Mouse (Mus musculus) liver, embryonic 11.5 days (tissue): ENCODE results near the gene Nipa1. TPM values are rescaled to one million over a fixed set of nuclear protein-coding genes. Genes with fewer than 3 reads are reported as not detected.

Experiments
- ATAC-seq: fragments of 200-750 bp; cut with Nextera tagmentation; replicated peaks from 2 replicates; pipeline ENCODE4 v1.8.0; 2017; ENCODE audit warnings: moderate number of reproducible peaks, mild to moderate bottlenecking, moderate TSS enrichment, moderate library complexity; ENCODE audit not compliant: low FRiP score
- DNase-seq: peaks from one replicate; pipeline ENCODE4 v3.0.0-alpha.2; 2017; ENCODE audit warnings: low spot score
- H3K27ac ChIP-seq: fragments of 300-500 bp; sonication (generic); 2 replicates; pipeline ENCODE4 v1.5.1; 2014; ENCODE audit warnings: mild to moderate bottlenecking, low read depth, low read length, control low read depth
- H3K27me3 ChIP-seq: fragments of 300-500 bp; sonication (generic); replicated peaks from 2 replicates; pipeline ENCODE4 v1.6.1; 2014; ENCODE audit warnings: low read length, mixed read lengths; ENCODE audit not compliant: control insufficient read depth, insufficient read depth
- H3K36me3 ChIP-seq: fragments of 300-500 bp; sonication (generic); 2 replicates; pipeline ENCODE4 v1.6.1; 2014; ENCODE audit warnings: mild to moderate bottlenecking, low read length, moderate library complexity, mixed read lengths; ENCODE audit not compliant: control insufficient read depth, insufficient read depth
- H3K4me1 ChIP-seq: fragments of 300-500 bp; sonication (generic); replicated peaks from 2 replicates; pipeline ENCODE4 v1.6.1; 2014; ENCODE audit warnings: low read length, mixed read lengths; ENCODE audit not compliant: control insufficient read depth, insufficient read depth
- H3K4me2 ChIP-seq: fragments of 300-500 bp; sonication (generic); 2 replicates; pipeline ENCODE4 v1.6.1; 2014; ENCODE audit warnings: mild to moderate bottlenecking, control low read depth, moderate library complexity
- H3K4me3 ChIP-seq: fragments of 300-500 bp; sonication (generic); 2 replicates; pipeline ENCODE4 v1.5.1; 2014; ENCODE audit warnings: low read depth, low read length, control low read depth
- H3K9ac ChIP-seq: fragments of 300-500 bp; sonication (generic); 2 replicates; pipeline ENCODE4 v1.6.1; 2014; ENCODE audit warnings: low read depth, low read length, control low read depth
- H3K9me3 ChIP-seq: fragments of 300-500 bp; sonication (generic); 2 replicates; pipeline ENCODE4 v1.6.1; 2016; ENCODE audit warnings: low read length, inconsistent platforms, mixed read lengths; ENCODE audit not compliant: control insufficient read depth
- WGBS: fragments of 180-500 bp; shearing (Covaris S2); extraction: QIAGEN DNeasy Blood & Tissue Kit; methylation state at CpG from one replicate; pipeline ENCODE4 v1.1.7; 2014; 5-methylcytosine and 5-hydroxymethylcytosine counted together
- polyA plus RNA-seq: library from polyadenylated mRNA; unstranded; fragments of >200 nt; fragmentation: Nextera tagmentation; extraction: Ambion mirVana; gene quantifications from 2 replicates; pipeline ENCODE4 v1.2.1, GENCODE M21; 2014

Gene Nipa1
- polyA plus RNA-seq, 1 experiment from 2014 or later, result 14.5 TPM

- 94% methylated on average over 3 of the region's 3 CpGs for WGBS
- Histone ChIP-seq H3K9me3 (no peaks in the 10 kb centered on the region), H3K4me1 (no peaks in the 10 kb centered on the region), H3K4me3 (no peak overlapping the region), H3K9ac (no peak overlapping the region), H3K27me3 (no peaks in the 10 kb centered on the region), H3K27ac (no peak overlapping the region), H3K4me2 (no peak overlapping the region), H3K36me3 (peaks cover 3% of the 10 kb centered on the region; the same call in 1 of the 2 replicates)
- DNase-seq (no peak), ATAC-seq (no peak)
These were observed 28.6 kb downstream of the Nipa1 start for GRCm38 (mm10) chr7:55991129-55991528.

- Histone ChIP-seq H3K4me1 (peaks cover 8% of the 10 kb centered on the region), H3K9me3 (no peaks in the 10 kb centered on the region), H3K9ac (no peak overlapping the region), H3K27ac (no peak overlapping the region), H3K4me2 (peak overlapping the region; percentile 18; the same call in 1 of the 2 replicates), H3K4me3 (no peak overlapping the region), H3K36me3 (peaks cover 3% of the 10 kb centered on the region; the same call in 1 of the 2 replicates), H3K27me3 (no peaks in the 10 kb centered on the region)
- DNase-seq (peak; percentile 69), ATAC-seq (peak; percentile 79)
- WGBS, result 33% methylated on average over 13 of the region's 13 CpGs
These were observed 33.1 kb downstream of the Nipa1 start for GRCm38 (mm10) chr7:55986526-55987214.

GRCm38 (mm10) chr7:55984754-55985153 is 35.0 kb downstream of the Nipa1 start:
- H3K4me1 ChIP-seq, result peaks cover 8% of the 10 kb centered on the region
- H3K9me3 ChIP-seq, result no peaks in the 10 kb centered on the region
- H3K4me2 ChIP-seq, result no peak overlapping the region
- no peak for DNase-seq
- no peak overlapping the region for H3K4me3 ChIP-seq
- H3K27ac ChIP-seq, result no peak overlapping the region
- 84% methylated on average over 4 of the region's 4 CpGs for WGBS
- ATAC-seq, result no peak
- no peak overlapping the region for H3K9ac ChIP-seq
- H3K27me3 ChIP-seq, result no peaks in the 10 kb centered on the region
- peaks cover 3% of the 10 kb centered on the region; the same call in 1 of the 2 replicates for H3K36me3 ChIP-seq

- Histone ChIP-seq H3K9ac (no peak overlapping the region), H3K9me3 (no peaks in the 10 kb centered on the region), H3K27me3 (no peaks in the 10 kb centered on the region), H3K4me1 (peaks cover 8% of the 10 kb centered on the region), H3K27ac (no peak overlapping the region), H3K4me2 (no peak overlapping the region), H3K36me3 (peaks cover 3% of the 10 kb centered on the region; the same call in 1 of the 2 replicates), H3K4me3 (no peak overlapping the region)
- no peak for ATAC-seq
- WGBS, result 90% methylated on average over 5 of the region's 5 CpGs
- no peak for DNase-seq
These were observed 36.6 kb downstream of the Nipa1 start for GRCm38 (mm10) chr7:55983107-55983506.

- 74% methylated on average over 10 of the region's 10 CpGs for WGBS
- ATAC-seq, result no peak; the same call in 1 of the 2 replicates
- peak overlapping the region; percentile 11; the same call in 1 of the 2 replicates for H3K27ac ChIP-seq
These were observed 37.6 kb downstream of the Nipa1 start for GRCm38 (mm10) chr7:55982010-55982700.

GRCm38 (mm10) chr7:55981511-55981910 is 38.2 kb downstream of the Nipa1 start:
- DNase-seq (no peak), ATAC-seq (peak; percentile 68)
- Histone ChIP-seq H3K9me3 (no peaks in the 10 kb centered on the region), H3K36me3 (peaks cover 3% of the 10 kb centered on the region; the same call in 1 of the 2 replicates), H3K4me3 (no peak overlapping the region), H3K27ac (0 out of 2 replicates have a peak overlapping the region, but pooled peaks have one; percentile 11), H3K9ac (no peak overlapping the region), H3K4me1 (peaks cover 8% of the 10 kb centered on the region), H3K4me2 (no peak overlapping the region), H3K27me3 (no peaks in the 10 kb centered on the region)
- 77% methylated on average over 2 of the region's 2 CpGs for WGBS

More at GRCm38 (mm10) chr7:55982010-55982700, 37.6 kb downstream of the Nipa1 start:
- no peak overlapping the region for H3K4me2 ChIP-seq
- DNase-seq, result no peak
- H3K9ac ChIP-seq, result no peak overlapping the region
- H3K36me3 ChIP-seq, result peaks cover 3% of the 10 kb centered on the region; the same call in 1 of the 2 replicates
- no peaks in the 10 kb centered on the region for H3K9me3 ChIP-seq
- no peaks in the 10 kb centered on the region for H3K27me3 ChIP-seq
- H3K4me1 ChIP-seq, result peaks cover 8% of the 10 kb centered on the region
- H3K4me3 ChIP-seq, result no peak overlapping the region

- Histone ChIP-seq H3K27ac (no peak overlapping the region), H3K27me3 (no peaks in the 10 kb centered on the region), H3K4me3 (no peak overlapping the region), H3K9me3 (no peaks in the 10 kb centered on the region), H3K9ac (no peak overlapping the region), H3K4me2 (no peak overlapping the region), H3K4me1 (no peaks in the 10 kb centered on the region), H3K36me3 (peaks cover 3% of the 10 kb centered on the region; the same call in 1 of the 2 replicates)
- no peak for ATAC-seq
- DNase-seq, result no peak
- WGBS, result 92% methylated on average over 2 of the region's 2 CpGs
These were observed 45.3 kb downstream of the Nipa1 start for GRCm38 (mm10) chr7:55974429-55974828.

GRCm38 (mm10) chr7:55969415-55969814 is 50.3 kb downstream of the Nipa1 start:
- DNase-seq, result no peak
- no peak overlapping the region for H3K4me2 ChIP-seq
- H3K4me1 ChIP-seq, result no peaks in the 10 kb centered on the region; the same call in 1 of the 2 replicates
- no peak overlapping the region for H3K27ac ChIP-seq
- H3K4me3 ChIP-seq, result no peak overlapping the region
- H3K27me3 ChIP-seq, result no peaks in the 10 kb centered on the region
- no peak overlapping the region for H3K9ac ChIP-seq
- no peak for ATAC-seq
- peaks cover 3% of the 10 kb centered on the region; the same call in 1 of the 2 replicates for H3K36me3 ChIP-seq
- H3K9me3 ChIP-seq, result no peaks in the 10 kb centered on the region
- WGBS, result 34% methylated on average over 1 of the region's 1 CpGs
